Mouse (Mus musculus) megakaryocyte, adult 5-6 weeks (primary cell): ENCODE results near the gene Lemd1. TPM values are rescaled to one million over a fixed set of nuclear protein-coding genes. Genes with fewer than 3 reads are reported as not detected.

Source experiments
- ATAC-seq: 2 replicates; pipeline ENCODE4 v1.8.0; 2016; ENCODE audit warnings: mild to moderate bottlenecking, inconsistent platforms; ENCODE audit not compliant: poor library complexity, severe bottlenecking
- total RNA-seq, 2 experiments: library from RNA; stranded (forward) in 1 of 2; stranded (reverse) in 1 of 2; fragments of 153-499, 151-499 nt in 1 of 2; fragments of 221-1000, 200-1000 nt in 1 of 2; gene quantifications; 2 replicates each; pipeline versions ENCODE4 v1.2.3 to v1.2.4; 2015 to 2017

Lemd1 gene
- total RNA-seq, 2 experiments from 2014 or later, result not detected

- ATAC-seq, result no peak
Measured at GRCm38 (mm10) chr1:132286735-132287134, 95.5 kb downstream of the Lemd1 start.

- no peak for ATAC-seq
Measured at GRCm38 (mm10) chr1:132287445-132287844, 96.2 kb downstream of the Lemd1 start.

- no peak for ATAC-seq
Measured at GRCm38 (mm10) chr1:132287991-132288451, 96.8 kb downstream of the Lemd1 start.

- ATAC-seq, result no peak
Measured at GRCm38 (mm10) chr1:132289965-132290364, 98.7 kb downstream of the Lemd1 start.

- no peak for ATAC-seq
Measured at GRCm38 (mm10) chr1:132290921-132291675, 99.9 kb downstream of the Lemd1 start.

GRCm38 (mm10) chr1:132291706-132292105 is 100.5 kb downstream of the Lemd1 start:
- ATAC-seq, result no peak

- no peak for ATAC-seq
Measured at GRCm38 (mm10) chr1:132292318-132293129, 101.3 kb downstream of the Lemd1 start.

GRCm38 (mm10) chr1:132295506-132295905 is 104.3 kb downstream of the Lemd1 start:
- no peak for ATAC-seq

- no peak for ATAC-seq
Measured at GRCm38 (mm10) chr1:132296051-132296450, 104.8 kb downstream of the Lemd1 start.

- ATAC-seq, result no peak
Measured at GRCm38 (mm10) chr1:132298425-132298800, 107.2 kb downstream of the Lemd1 start, which contains the start of gene Klhdc8a. Klhdc8a (plus strand) TSS chr1:132298626.

GRCm38 (mm10) chr1:132298801-132299464 is 107.7 kb downstream of the Lemd1 start:
- ATAC-seq, result no peak

GRCm38 (mm10) chr1:132299744-132300143 is 108.5 kb downstream of the Lemd1 start:
- ATAC-seq, result no peak

- ATAC-seq, result no peak
Measured at GRCm38 (mm10) chr1:132301242-132301641, 110.0 kb downstream of the Lemd1 start.

- ATAC-seq, result no peak
Measured at GRCm38 (mm10) chr1:132302341-132302866, 111.2 kb downstream of the Lemd1 start.

GRCm38 (mm10) chr1:132304618-132305214 is 113.5 kb downstream of the Lemd1 start:
- no peak for ATAC-seq

GRCm38 (mm10) chr1:132306160-132306559 is 114.9 kb downstream of the Lemd1 start:
- ATAC-seq, result peak; percentile 70

GRCm38 (mm10) chr1:132306808-132307207 is 115.6 kb downstream of the Lemd1 start:
- ATAC-seq, result no peak

- ATAC-seq, result no peak
Measured at GRCm38 (mm10) chr1:132307962-132308361, 116.7 kb downstream of the Lemd1 start.

- no peak for ATAC-seq
Measured at GRCm38 (mm10) chr1:132308674-132309073, 117.4 kb downstream of the Lemd1 start.
